Mouse (Mus musculus): ENCODE data around the gene Prkcd. TPM values are rescaled to one million over a fixed set of nuclear protein-coding genes. Genes with fewer than 3 reads are reported as not detected.

The Prkcd gene
- total RNA-seq, 1 experiment from 2014 or later = 483 TPM

DNA sequence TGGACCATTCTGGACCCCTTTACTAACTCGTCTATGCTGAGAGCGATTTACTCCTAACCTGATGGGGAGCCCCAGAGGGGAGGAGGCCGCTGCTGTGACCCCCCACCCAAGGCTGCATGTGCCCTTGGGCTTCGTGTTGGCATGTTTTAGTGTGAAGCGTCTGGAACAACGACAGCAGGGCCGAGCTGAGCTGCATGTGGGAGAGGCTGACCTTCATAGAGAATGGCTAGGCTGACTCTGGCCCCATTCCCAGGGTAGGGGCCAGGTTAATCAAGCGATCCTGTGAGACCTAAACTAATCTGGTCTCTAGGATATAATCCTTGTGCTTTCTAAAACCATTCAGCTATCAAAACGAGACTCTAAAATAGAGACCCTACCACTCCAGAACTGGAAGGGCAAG, 68.3 kb downstream of the Prkcd start:
- ATAC-seq (ENCODE audit: extremely low read depth, insufficient number of reproducible peaks, low FRiP score, poor library complexity, severe bottlenecking) = no peak

- no peak for ATAC-seq (ENCODE audit: extremely low read depth, insufficient number of reproducible peaks, low FRiP score, poor library complexity, severe bottlenecking)
Observed at GRCm38 (mm10) chr14:30556651-30557050, 69.4 kb downstream of the Prkcd start.

DNA sequence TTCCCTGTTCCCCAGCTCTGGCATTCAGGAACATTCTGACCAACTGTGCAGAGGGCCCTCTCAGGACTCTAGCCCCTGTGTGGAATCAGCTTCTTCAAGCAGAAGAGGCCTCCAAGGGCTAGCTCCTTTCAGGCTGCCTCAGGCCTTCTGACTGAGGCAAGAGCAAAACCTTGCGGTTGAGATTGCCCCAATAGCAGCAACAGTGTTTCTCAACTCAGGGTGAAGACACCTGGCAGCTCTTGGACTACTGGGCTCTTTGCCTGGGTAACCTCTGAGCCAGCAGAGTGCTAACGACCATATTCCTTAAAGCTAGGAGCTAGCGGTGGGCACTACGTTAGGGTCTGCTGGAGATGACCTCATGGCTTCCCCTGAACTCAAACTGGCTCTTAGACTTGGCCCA, 72.8 kb downstream of the Prkcd start:
- peak; percentile 41; the same call in 1 of the 2 replicates for ATAC-seq (ENCODE audit: extremely low read depth, insufficient number of reproducible peaks, low FRiP score, poor library complexity, severe bottlenecking)

DNA sequence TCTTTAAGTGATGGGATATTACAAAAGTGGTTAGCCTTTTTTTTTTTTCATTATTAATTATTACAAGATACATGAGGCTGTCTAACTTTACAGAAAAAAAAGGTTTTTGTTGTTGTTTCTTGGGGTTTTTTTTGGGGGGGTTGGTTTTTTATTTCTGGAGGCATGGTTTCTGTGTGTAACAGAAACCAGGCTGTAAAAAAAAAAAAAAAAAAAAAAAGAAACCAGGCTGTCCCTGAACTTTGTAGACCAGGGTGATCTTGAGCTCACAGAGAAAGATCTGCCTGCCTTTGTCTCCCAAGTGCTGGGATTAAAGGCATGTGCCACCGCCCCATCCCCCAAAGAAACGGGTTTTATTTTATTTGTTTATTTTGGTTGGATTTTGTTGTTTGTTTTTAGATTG, 74.0 kb downstream of the Prkcd start:
- ATAC-seq (ENCODE audit: extremely low read depth, insufficient number of reproducible peaks, low FRiP score, poor library complexity, severe bottlenecking) = no peak

DNA sequence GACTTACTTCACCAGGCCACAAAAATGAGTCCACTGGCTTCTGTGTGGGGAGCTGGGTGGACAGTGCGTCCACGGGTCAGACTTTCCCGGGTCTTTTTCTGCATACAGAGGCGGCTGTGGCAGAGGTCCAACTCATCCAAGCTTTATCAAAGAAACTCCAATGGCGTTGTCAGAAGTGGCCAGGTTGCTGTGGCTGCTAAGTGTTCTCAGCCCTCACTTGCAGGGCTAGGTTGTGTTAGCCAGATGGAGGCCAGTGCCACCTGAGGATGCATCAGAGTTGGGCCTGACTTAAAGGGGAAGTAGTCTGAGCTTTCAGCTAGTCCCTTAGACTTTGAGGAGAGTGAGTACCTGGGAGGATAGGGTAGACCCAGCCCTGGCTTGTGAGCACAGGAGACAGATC, 74.5 kb downstream of the Prkcd start:
- no peak for ATAC-seq (ENCODE audit: extremely low read depth, insufficient number of reproducible peaks, low FRiP score, poor library complexity, severe bottlenecking)

GRCm38 (mm10) chr14:30550232-30551070, 75.6 kb downstream of the Prkcd start:
- ATAC-seq (ENCODE audit: extremely low read depth, insufficient number of reproducible peaks, low FRiP score, poor library complexity, severe bottlenecking) = no peak

GRCm38 (mm10) chr14:30549777-30550149, 76.2 kb downstream of the Prkcd start:
- ATAC-seq (ENCODE audit: extremely low read depth, insufficient number of reproducible peaks, low FRiP score, poor library complexity, severe bottlenecking) = no peak

DNA sequence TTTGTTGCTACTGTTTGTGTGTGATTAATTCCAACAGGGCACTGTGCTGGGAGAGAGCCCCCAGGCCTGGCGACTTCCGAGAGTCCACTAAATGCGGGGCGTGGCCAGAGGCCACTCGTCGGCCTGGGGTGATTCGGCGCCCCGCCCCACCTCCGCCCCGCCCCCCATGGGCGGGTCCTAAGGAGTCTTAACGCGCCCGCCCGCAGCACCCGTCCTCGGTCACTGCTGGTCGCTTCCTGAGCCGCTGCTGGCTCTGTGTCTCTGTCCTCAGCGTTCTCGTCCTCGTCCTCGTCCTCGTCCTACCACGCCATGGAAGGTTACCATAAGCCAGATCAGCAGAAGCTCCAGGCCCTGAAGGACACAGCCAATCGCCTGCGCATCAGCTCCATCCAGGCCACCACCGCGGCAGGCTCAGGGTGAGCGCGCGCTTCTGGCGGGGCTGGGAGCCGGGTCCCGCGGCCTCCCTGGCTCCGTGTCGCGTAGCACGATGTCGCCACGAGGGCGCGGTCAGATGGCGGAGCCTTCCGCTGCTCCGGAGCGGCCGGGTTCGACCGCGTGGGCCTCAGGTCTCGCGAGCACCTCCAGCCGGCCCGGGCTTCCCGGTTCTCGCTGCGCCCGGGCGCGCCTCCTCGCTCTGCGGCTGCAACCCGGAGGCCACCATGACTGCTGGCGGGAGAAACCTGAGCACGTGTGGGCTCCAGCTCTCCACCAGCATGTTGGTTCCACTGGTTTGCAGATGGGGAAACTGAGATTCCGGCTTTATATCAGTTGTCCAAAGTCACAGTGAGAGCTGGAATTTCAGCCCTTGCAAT, 76.8 kb downstream of the Prkcd start:
- peak; percentile 79 for ATAC-seq (ENCODE audit: extremely low read depth, insufficient number of reproducible peaks, low FRiP score, poor library complexity, severe bottlenecking)

DNA sequence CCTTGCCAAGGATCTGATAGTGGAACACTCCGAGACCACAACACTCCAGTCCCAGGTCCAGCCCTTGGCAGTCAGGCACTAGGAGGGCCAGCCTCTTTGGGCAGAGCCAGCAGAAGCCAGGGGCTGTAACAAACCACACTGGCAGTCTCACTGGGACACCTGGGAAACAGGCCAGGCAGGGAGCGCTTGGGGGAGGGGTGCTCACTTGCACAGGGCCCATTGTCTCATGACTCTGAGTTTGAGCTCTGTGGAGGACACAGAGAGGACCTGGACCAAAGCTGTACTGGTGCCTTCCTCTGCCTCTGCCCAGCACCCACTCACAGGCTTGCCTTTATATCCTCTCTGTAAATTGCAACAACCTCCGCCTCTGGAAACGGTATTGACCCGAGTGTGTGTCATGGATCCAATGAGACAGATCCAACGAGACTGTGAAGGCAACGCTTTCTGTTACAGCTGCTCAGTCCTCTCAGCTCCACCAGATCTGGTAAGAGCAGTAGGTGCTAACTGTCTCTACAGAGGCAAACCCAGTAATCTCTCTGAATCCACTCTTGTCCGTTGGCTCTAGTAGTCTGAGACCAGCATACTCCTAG, 77.8 kb downstream of the Prkcd start, which contains the start of gene Tkt:
Gene Tkt (plus strand): TSS at position 229 of the 590 bp plus-strand sequence.
- no peak for ATAC-seq (ENCODE audit: extremely low read depth, insufficient number of reproducible peaks, low FRiP score, poor library complexity, severe bottlenecking)

Other genes with a start within 250 kb of the Prkcd start
- gene Dcp1a, start 146.7 kb downstream of the Prkcd start, total RNA-seq (2017) = 33.1 and 43.2 TPM in 2 replicates
- 6.3 and 8.3 TPM in 2 replicates for gene Cacna1d, start 134.8 kb downstream of the Prkcd start, total RNA-seq (2017)
- gene Tkt, start 77.9 kb downstream of the Prkcd start, total RNA-seq (2017) = 152 and 166 TPM in 2 replicates
- gene Rft1, start 28.1 kb upstream of the Prkcd start, total RNA-seq (2017) = 13.0 and 13.5 TPM in 2 replicates
- gene Sfmbt1, start 88.6 kb upstream of the Prkcd start, total RNA-seq (2017) = 6.9 and 8.6 TPM in 2 replicates
- 10.2 and 14.2 TPM in 2 replicates for gene Tmem110, start 199.4 kb upstream of the Prkcd start, total RNA-seq (2017)